Mouse (Mus musculus): ENCODE data around the gene Txndc17. TPM values are rescaled to one million over a fixed set of nuclear protein-coding genes. Genes with fewer than 3 reads are reported as not detected.
"Not testable (repeated sequence)": the region's sequence is repeated elsewhere in the genome, so short reads cannot be mapped to it uniquely, and the experiment has no call there.

The Txndc17 gene
- 182 and 190 TPM in 2 replicates for polyA plus RNA-seq (2014; fragmentation: Nextera tagmentation; extraction: Ambion mirVana)

- DNase-seq (peak; percentile 92), ATAC-seq (ENCODE audit: insufficient read depth) (peak; percentile 97)
- peak within 1 kb of the TSS; percentile 63 for H3K27ac ChIP-seq (ENCODE audit: low read depth)
- peak within 1 kb of the TSS; percentile 78 for H3K9ac ChIP-seq
- H3K4me3 ChIP-seq (ENCODE audit: low read depth, low read length) = peak within 1 kb of the TSS; percentile 67
- H3K4me1 ChIP-seq (ENCODE audit: insufficient read depth) = no peaks in the 10 kb centered on the region
- peak within 1 kb of the TSS; percentile 91 for H3K4me2 ChIP-seq
- H3K27me3 ChIP-seq (ENCODE audit: insufficient read depth, low read length) = no peaks in the 10 kb centered on the region
- peaks cover 31% of the 10 kb centered on the region for H3K36me3 ChIP-seq (ENCODE audit: insufficient read depth)
- under 1% methylated on average over 39 of the region's 42 CpGs for WGBS
- no peaks in the 10 kb centered on the region for H3K9me3 ChIP-seq (ENCODE audit: low read depth, low read length)
- no peak for TF ChIP-seq CTCF (IDR thresholded peaks at IDR 0.05; ENCODE audit: low read depth)
Measured at GRCm38 (mm10) chr11:72207204-72207833, at the start of gene Txndc17, which contains the start of gene 4933427D14Rik. Gene Txndc17, plus strand, starts transcription at chr11:72207547. Gene 4933427D14Rik, minus strand, starts transcription at chr11:72207459.

- DNase-seq (no peak), ATAC-seq (ENCODE audit: insufficient read depth) (no peak)
- no peak overlapping the region for H3K9ac ChIP-seq
- 91% methylated on average over 2 of the region's 2 CpGs for WGBS
- no peak overlapping the region for H3K4me3 ChIP-seq (ENCODE audit: low read depth, low read length)
- no peak overlapping the region for H3K4me2 ChIP-seq
- no peaks in the 10 kb centered on the region for H3K27me3 ChIP-seq (ENCODE audit: insufficient read depth, low read length)
- peaks cover 61% of the 10 kb centered on the region for H3K36me3 ChIP-seq (ENCODE audit: insufficient read depth)
- no peak for TF ChIP-seq CTCF (IDR thresholded peaks at IDR 0.05; ENCODE audit: low read depth)
- no peaks in the 10 kb centered on the region for H3K4me1 ChIP-seq (ENCODE audit: insufficient read depth)
- no peak overlapping the region for H3K27ac ChIP-seq (ENCODE audit: low read depth)
- H3K9me3 ChIP-seq (ENCODE audit: low read depth, low read length) = no peaks in the 10 kb centered on the region
Measured at GRCm38 (mm10) chr11:72163198-72163597, 44.1 kb upstream of the Txndc17 start.

- no peak overlapping the region for H3K4me3 ChIP-seq (ENCODE audit: low read depth, low read length)
- no peaks in the 10 kb centered on the region for H3K4me1 ChIP-seq (ENCODE audit: insufficient read depth)
- peaks cover 63% of the 10 kb centered on the region for H3K36me3 ChIP-seq (ENCODE audit: insufficient read depth)
- no peaks in the 10 kb centered on the region for H3K27me3 ChIP-seq (ENCODE audit: insufficient read depth, low read length)
- no peaks in the 10 kb centered on the region for H3K9me3 ChIP-seq (ENCODE audit: low read depth, low read length)
- no peak overlapping the region for H3K4me2 ChIP-seq
- ATAC-seq (ENCODE audit: insufficient read depth) (no peak), DNase-seq (no peak)
- H3K9ac ChIP-seq = no peak overlapping the region
- no peak for TF ChIP-seq CTCF (IDR thresholded peaks at IDR 0.05; ENCODE audit: low read depth)
- no peak overlapping the region for H3K27ac ChIP-seq (ENCODE audit: low read depth)
- 61% methylated on average over 4 of the region's 4 CpGs for WGBS
Measured at GRCm38 (mm10) chr11:72169871-72170270, 37.5 kb upstream of the Txndc17 start.

GRCm38 (mm10) chr11:72171906-72172305 lies 35.4 kb upstream of the Txndc17 start:
- not testable (repeated sequence) for DNase-seq

GRCm38 (mm10) chr11:72173506-72173905 lies 33.8 kb upstream of the Txndc17 start:
- no peak overlapping the region for H3K9ac ChIP-seq
- WGBS = 79% methylated on average over 5 of the region's 5 CpGs
- H3K36me3 ChIP-seq (ENCODE audit: insufficient read depth) = peaks cover 69% of the 10 kb centered on the region
- H3K27me3 ChIP-seq (ENCODE audit: insufficient read depth, low read length) = no peaks in the 10 kb centered on the region
- no peak for TF ChIP-seq CTCF (IDR thresholded peaks at IDR 0.05; ENCODE audit: low read depth)
- no peak overlapping the region for H3K27ac ChIP-seq (ENCODE audit: low read depth)
- ATAC-seq (ENCODE audit: insufficient read depth) (no peak), DNase-seq (no peak)
- H3K4me1 ChIP-seq (ENCODE audit: insufficient read depth) = no peaks in the 10 kb centered on the region
- H3K4me3 ChIP-seq (ENCODE audit: low read depth, low read length) = no peak overlapping the region
- H3K4me2 ChIP-seq = no peak overlapping the region
- no peaks in the 10 kb centered on the region for H3K9me3 ChIP-seq (ENCODE audit: low read depth, low read length)

More at GRCm38 (mm10) chr11:72171906-72172305, 35.4 kb upstream of the Txndc17 start:
- 73% methylated on average over 4 of the region's 4 CpGs for WGBS
- not testable (repeated sequence) for H3K4me3 ChIP-seq (ENCODE audit: low read depth, low read length); H3K4me2 ChIP-seq; ATAC-seq (ENCODE audit: insufficient read depth); H3K9ac ChIP-seq; H3K9me3 ChIP-seq (ENCODE audit: low read depth, low read length); H3K27ac ChIP-seq (ENCODE audit: low read depth); H3K4me1 ChIP-seq (ENCODE audit: insufficient read depth); H3K27me3 ChIP-seq (ENCODE audit: insufficient read depth, low read length)
- H3K36me3 ChIP-seq (ENCODE audit: insufficient read depth) = peaks cover 62% of the 10 kb centered on the region

GRCm38 (mm10) chr11:72174721-72175120 lies 32.6 kb upstream of the Txndc17 start:
- Histone ChIP-seq H3K4me1 (ENCODE audit: insufficient read depth) (no peaks in the 10 kb centered on the region), H3K4me2 (no peak overlapping the region), H3K36me3 (ENCODE audit: insufficient read depth) (peaks cover 61% of the 10 kb centered on the region), H3K4me3 (ENCODE audit: low read depth, low read length) (no peak overlapping the region), H3K9ac (no peak overlapping the region), H3K27me3 (ENCODE audit: insufficient read depth, low read length) (no peaks in the 10 kb centered on the region), H3K27ac (ENCODE audit: low read depth) (no peak overlapping the region), H3K9me3 (ENCODE audit: low read depth, low read length) (no peaks in the 10 kb centered on the region)
- WGBS = 89% methylated on average over 6 of the region's 6 CpGs
- no peak for TF ChIP-seq CTCF (IDR thresholded peaks at IDR 0.05; ENCODE audit: low read depth)
- ATAC-seq (ENCODE audit: insufficient read depth) = no peak
- no peak for DNase-seq

GRCm38 (mm10) chr11:72175966-72176365 lies 31.4 kb upstream of the Txndc17 start:
- Histone ChIP-seq H3K4me2 (no peak overlapping the region), H3K9ac (no peak overlapping the region), H3K27ac (ENCODE audit: low read depth) (no peak overlapping the region), H3K9me3 (ENCODE audit: low read depth, low read length) (no peaks in the 10 kb centered on the region), H3K27me3 (ENCODE audit: insufficient read depth, low read length) (no peaks in the 10 kb centered on the region), H3K4me3 (ENCODE audit: low read depth, low read length) (no peak overlapping the region), H3K36me3 (ENCODE audit: insufficient read depth) (peaks cover 57% of the 10 kb centered on the region), H3K4me1 (ENCODE audit: insufficient read depth) (no peaks in the 10 kb centered on the region)
- ATAC-seq (ENCODE audit: insufficient read depth) = no peak
- TF ChIP-seq CTCF (IDR thresholded peaks at IDR 0.05; ENCODE audit: low read depth) = no peak
- DNase-seq = no peak
- 85% methylated on average over 5 of the region's 5 CpGs for WGBS

All from lung, embryonic 14.5 days (tissue).